Mouse (Mus musculus): Measurements from ENCODE around the gene Gas6. TPM values are rescaled to one million over a fixed set of nuclear protein-coding genes. Genes with fewer than 3 reads are reported as not detected.
A peak's percentile ranks its signal among the peaks of the same experiment; 100 is the strongest.

Gene Gas6
- polyA plus RNA-seq, 1 experiment from 2014 or later, result 12.5 TPM

- H3K36me3 ChIP-seq, result no peaks in the 10 kb centered on the region
- no peak overlapping the region for H3K9ac ChIP-seq
- 29% methylated on average over 2 of the region's 2 CpGs for whole genome bisulfite sequencing
- no peak overlapping the region for H3K4me3 ChIP-seq
- no peak overlapping the region for H3K27ac ChIP-seq
- H3K4me1 ChIP-seq, result no peaks in the 10 kb centered on the region
- H3K27me3 ChIP-seq, result no peaks in the 10 kb centered on the region
- H3K4me2 ChIP-seq (replicated peaks), result no peak overlapping the region
- ATAC-seq (ENCODE audit: insufficient number of reproducible peaks, insufficient read depth, low FRiP score, low TSS enrichment), result no peak; the same call in 1 of the 2 replicates
- no peaks in the 10 kb centered on the region for H3K9me3 ChIP-seq
These were observed 39.0 kb downstream of the Gas6 start for GRCm38 (mm10) chr8:13455295-13455694.

GRCm38 (mm10) chr8:13454341-13455113 lies 39.8 kb downstream of the Gas6 start:
- Histone ChIP-seq H3K4me1 (no peaks in the 10 kb centered on the region), H3K36me3 (no peaks in the 10 kb centered on the region), H3K9me3 (no peaks in the 10 kb centered on the region), H3K4me3 (no peak overlapping the region), H3K9ac (no peak overlapping the region), H3K27ac (no peak overlapping the region), H3K27me3 (no peaks in the 10 kb centered on the region), H3K4me2 (replicated peaks) (no peak overlapping the region)
- WGBS, result 66% methylated on average over 8 of the region's 8 CpGs
- ATAC-seq (ENCODE audit: insufficient number of reproducible peaks, insufficient read depth, low FRiP score, low TSS enrichment), result no peak; the same call in 1 of the 2 replicates

GRCm38 (mm10) chr8:13451747-13452277 lies 42.5 kb downstream of the Gas6 start:
- no peaks in the 10 kb centered on the region for H3K36me3 ChIP-seq
- H3K27me3 ChIP-seq, result no peaks in the 10 kb centered on the region
- no peak overlapping the region for H3K4me2 ChIP-seq (replicated peaks)
- no peaks in the 10 kb centered on the region for H3K4me1 ChIP-seq
- WGBS, result 65% methylated on average over 6 of the region's 6 CpGs
- H3K9me3 ChIP-seq, result no peaks in the 10 kb centered on the region
- H3K9ac ChIP-seq, result no peak overlapping the region
- H3K4me3 ChIP-seq, result no peak overlapping the region
- ATAC-seq (ENCODE audit: insufficient number of reproducible peaks, insufficient read depth, low FRiP score, low TSS enrichment), result no peak
- no peak overlapping the region for H3K27ac ChIP-seq

GRCm38 (mm10) chr8:13448145-13448544 lies 46.1 kb downstream of the Gas6 start:
- no peaks in the 10 kb centered on the region for H3K4me1 ChIP-seq
- H3K27ac ChIP-seq, result no peak overlapping the region
- no peaks in the 10 kb centered on the region for H3K9me3 ChIP-seq
- no peaks in the 10 kb centered on the region for H3K27me3 ChIP-seq
- no peaks in the 10 kb centered on the region for H3K36me3 ChIP-seq
- no peak overlapping the region for H3K9ac ChIP-seq
- 61% methylated on average over 4 of the region's 4 CpGs for WGBS
- H3K4me2 ChIP-seq (replicated peaks), result no peak overlapping the region
- no peak overlapping the region for H3K4me3 ChIP-seq
- no peak for ATAC-seq (ENCODE audit: insufficient number of reproducible peaks, insufficient read depth, low FRiP score, low TSS enrichment)

- Histone ChIP-seq H3K4me1 (no peaks in the 10 kb centered on the region), H3K27ac (no peak overlapping the region), H3K36me3 (no peaks in the 10 kb centered on the region), H3K9me3 (no peaks in the 10 kb centered on the region), H3K27me3 (no peaks in the 10 kb centered on the region), H3K9ac (no peak overlapping the region), H3K4me3 (no peak overlapping the region), H3K4me2 (replicated peaks) (no peak overlapping the region)
- no peak for ATAC-seq (ENCODE audit: insufficient number of reproducible peaks, insufficient read depth, low FRiP score, low TSS enrichment)
- WGBS, result 84% methylated on average over 6 of the region's 6 CpGs
These were observed 47.8 kb downstream of the Gas6 start for GRCm38 (mm10) chr8:13446456-13446855.

GRCm38 (mm10) chr8:13442152-13442551 lies 52.1 kb downstream of the Gas6 start:
- no peak for ATAC-seq (ENCODE audit: insufficient number of reproducible peaks, insufficient read depth, low FRiP score, low TSS enrichment)

GRCm38 (mm10) chr8:13437531-13437930 lies 56.8 kb downstream of the Gas6 start:
- no peak overlapping the region for H3K27ac ChIP-seq
- no peak overlapping the region for H3K4me3 ChIP-seq
- no peaks in the 10 kb centered on the region for H3K9me3 ChIP-seq
- ATAC-seq (ENCODE audit: insufficient number of reproducible peaks, insufficient read depth, low FRiP score, low TSS enrichment), result no peak
- no peaks in the 10 kb centered on the region for H3K4me1 ChIP-seq
- no peak overlapping the region for H3K9ac ChIP-seq
- H3K27me3 ChIP-seq, result peaks cover 36% of the 10 kb centered on the region
- 67% methylated on average over 2 of the region's 2 CpGs for WGBS
- H3K36me3 ChIP-seq, result no peaks in the 10 kb centered on the region
- H3K4me2 ChIP-seq (replicated peaks), result no peak overlapping the region

More at GRCm38 (mm10) chr8:13442152-13442551, 52.1 kb downstream of the Gas6 start:
- no peaks in the 10 kb centered on the region for H3K36me3 ChIP-seq
- H3K9ac ChIP-seq, result no peak overlapping the region
- no peaks in the 10 kb centered on the region for H3K4me1 ChIP-seq
- no peak overlapping the region for H3K27ac ChIP-seq
- H3K9me3 ChIP-seq, result no peaks in the 10 kb centered on the region
- 84% methylated on average over 2 of the region's 2 CpGs for WGBS
- H3K4me3 ChIP-seq, result no peak overlapping the region
- no peak overlapping the region for H3K4me2 ChIP-seq (replicated peaks)
- H3K27me3 ChIP-seq, result peaks cover 4% of the 10 kb centered on the region

GRCm38 (mm10) chr8:13436052-13436451 lies 58.2 kb downstream of the Gas6 start:
- H3K36me3 ChIP-seq, result no peaks in the 10 kb centered on the region
- H3K27ac ChIP-seq, result no peak overlapping the region
- no peak for ATAC-seq (ENCODE audit: insufficient number of reproducible peaks, insufficient read depth, low FRiP score, low TSS enrichment)
- H3K4me3 ChIP-seq, result no peak overlapping the region
- WGBS, result 8% methylated on average over 8 of the region's 8 CpGs
- H3K4me2 ChIP-seq (replicated peaks), result no peak overlapping the region
- H3K4me1 ChIP-seq, result no peaks in the 10 kb centered on the region
- peaks cover 36% of the 10 kb centered on the region for H3K27me3 ChIP-seq
- H3K9me3 ChIP-seq, result no peaks in the 10 kb centered on the region
- H3K9ac ChIP-seq, result no peak overlapping the region

- Histone ChIP-seq H3K9ac (no peak within 1 kb of the TSS), H3K27ac (no peak within 1 kb of the TSS), H3K4me1 (no peaks in the 10 kb centered on the region), H3K4me3 (no peak within 1 kb of the TSS), H3K9me3 (no peaks in the 10 kb centered on the region), H3K27me3 (peaks cover 36% of the 10 kb centered on the region), H3K4me2 (replicated peaks) (0 out of 2 replicates have a peak within 1 kb of the TSS, but pooled peaks have one; percentile 7), H3K36me3 (no peaks in the 10 kb centered on the region)
- WGBS, result 17% methylated on average over 10 of the region's 10 CpGs
- ATAC-seq (ENCODE audit: insufficient number of reproducible peaks, insufficient read depth, low FRiP score, low TSS enrichment), result no peak
These were observed 59.4 kb downstream of the Gas6 start, which contains the start of gene Tmem255b for GRCm38 (mm10) chr8:13434889-13435288. Gene Tmem255b (plus strand): TSS chr8:13435189.

- Histone ChIP-seq H3K27ac (no peak overlapping the region), H3K36me3 (no peaks in the 10 kb centered on the region), H3K27me3 (peaks cover 36% of the 10 kb centered on the region), H3K9me3 (no peaks in the 10 kb centered on the region), H3K9ac (no peak overlapping the region), H3K4me2 (replicated peaks) (no peak overlapping the region), H3K4me3 (no peak overlapping the region), H3K4me1 (no peaks in the 10 kb centered on the region)
- whole genome bisulfite sequencing, result 69% methylated on average over 4 of the region's 5 CpGs
- ATAC-seq (ENCODE audit: insufficient number of reproducible peaks, insufficient read depth, low FRiP score, low TSS enrichment), result no peak
These were observed 61.2 kb downstream of the Gas6 start for GRCm38 (mm10) chr8:13433130-13433529.

- no peak overlapping the region for H3K4me2 ChIP-seq (replicated peaks)
- H3K4me3 ChIP-seq, result no peak overlapping the region
- ATAC-seq (ENCODE audit: insufficient number of reproducible peaks, insufficient read depth, low FRiP score, low TSS enrichment), result no peak
- H3K36me3 ChIP-seq, result no peaks in the 10 kb centered on the region
- no peaks in the 10 kb centered on the region for H3K4me1 ChIP-seq
- peaks cover 19% of the 10 kb centered on the region for H3K27me3 ChIP-seq
- no peak overlapping the region for H3K9ac ChIP-seq
- no peaks in the 10 kb centered on the region for H3K9me3 ChIP-seq
- no peak overlapping the region for H3K27ac ChIP-seq
These were observed 63.4 kb downstream of the Gas6 start for GRCm38 (mm10) chr8:13430866-13431265.

GRCm38 (mm10) chr8:13430412-13430811 lies 63.9 kb downstream of the Gas6 start:
- Histone ChIP-seq H3K4me1 (no peaks in the 10 kb centered on the region), H3K9ac (no peak overlapping the region), H3K27ac (no peak overlapping the region), H3K9me3 (no peaks in the 10 kb centered on the region), H3K27me3 (peaks cover 15% of the 10 kb centered on the region), H3K36me3 (no peaks in the 10 kb centered on the region), H3K4me2 (replicated peaks) (no peak overlapping the region), H3K4me3 (no peak overlapping the region)
- ATAC-seq (ENCODE audit: insufficient number of reproducible peaks, insufficient read depth, low FRiP score, low TSS enrichment), result no peak
- 73% methylated on average over 7 of the region's 7 CpGs for whole genome bisulfite sequencing
